Mouse (Mus musculus) sigmoid colon, adult 10 weeks (tissue): ENCODE measurements around the gene Gpr155. TPM values are rescaled to one million over a fixed set of nuclear protein-coding genes. Genes with fewer than 3 reads are reported as not detected.

Source experiments
- polyA plus RNA-seq: library from polyadenylated mRNA; stranded (reverse); fragments of 350-450 nt; fragmentation: Illumina TruSeq; extraction: RNeasy Lipid Tissue Mini Kit (QIAGEN cat#74804); gene quantifications from one replicate; pipeline ENCODE4 v1.2.3, GENCODE M21; 2014; ENCODE audit warnings: low read depth, low replicate concordance

The Gpr155 gene
- polyA plus RNA-seq = 4.9 TPM

GRCm38 (mm10) chr2:73386356-73387046, at the start of gene Gpr155:
Gene Gpr155, minus strand, starts transcription at chr2:73386572.

GRCm38 (mm10) chr2:73312152-73313116, 73.9 kb downstream of the Gpr155 start, which contains the start of the genes Scrn3 and Cir1:
Gene Scrn3, plus strand, starts transcription at chr2:73312601.
Gene Cir1, minus strand, starts transcription at chr2:73312701.

Other genes with a start within 250 kb of the Gpr155 start
- 236 TPM for gene Ola1, start 167.6 kb downstream of the Gpr155 start, polyA plus RNA-seq
- gene Sp9, start 114.6 kb downstream of the Gpr155 start, polyA plus RNA-seq = not detected
- 34.4 TPM for gene Scrn3, start 74.0 kb downstream of the Gpr155 start, polyA plus RNA-seq
- gene Cir1, start 73.9 kb downstream of the Gpr155 start, polyA plus RNA-seq = 86.1 TPM
- 35.4 TPM for gene Wipf1, start 143.2 kb upstream of the Gpr155 start, polyA plus RNA-seq
- not detected for gene Chrna1, start 193.8 kb upstream of the Gpr155 start, polyA plus RNA-seq